Mouse (Mus musculus) kidney, postnatal 0 days (tissue): ENCODE data around the gene Fam229b. TPM values are rescaled to one million over a fixed set of nuclear protein-coding genes. Genes with fewer than 3 reads are reported as not detected.

Experiments used
- ATAC-seq: fragments of 200-750 bp; cut with Nextera tagmentation; replicated peaks from 2 replicates; pipeline ENCODE4 v1.8.0; 2017; ENCODE audit warnings: low read depth, moderate number of reproducible peaks, moderate TSS enrichment, moderate library complexity; ENCODE audit not compliant: low FRiP score
- DNase-seq: peaks from one replicate; pipeline ENCODE4 v3.0.0-alpha.2; 2016; ENCODE audit warnings: low spot score
- H3K27ac ChIP-seq: fragments of 300-500 bp; sonication (generic); 2 replicates; pipeline ENCODE4 v1.5.1; 2014; ENCODE audit warnings: mild to moderate bottlenecking
- H3K27me3 ChIP-seq: fragments of 300-500 bp; sonication (generic); 2 replicates; pipeline ENCODE4 v1.6.1; 2014; ENCODE audit warnings: low read length, mixed read lengths; ENCODE audit not compliant: insufficient read depth
- H3K36me3 ChIP-seq: fragments of 300-500 bp; sonication (generic); 2 replicates; pipeline ENCODE4 v1.6.1; 2014; ENCODE audit warnings: low read length, mixed read lengths; ENCODE audit not compliant: insufficient read depth
- H3K4me1 ChIP-seq: fragments of 300-500 bp; sonication (generic); replicated peaks from 2 replicates; pipeline ENCODE4 v1.6.1; 2014; ENCODE audit warnings: antibody characterized with exemption, low read length, mixed read lengths; ENCODE audit not compliant: insufficient read depth
- H3K4me2 ChIP-seq: fragments of 300-500 bp; sonication (generic); 2 replicates; pipeline ENCODE4 v1.6.1; 2014; ENCODE audit warnings: mild to moderate bottlenecking, low read length, moderate library complexity, mixed read lengths
- H3K4me3 ChIP-seq: fragments of 300-500 bp; sonication (generic); replicated peaks from 2 replicates; pipeline ENCODE4 v1.5.1; 2014; ENCODE audit warnings: low read depth, low read length
- H3K9ac ChIP-seq: fragments of 300-500 bp; sonication (generic); 2 replicates; pipeline ENCODE4 v1.6.1; 2014; ENCODE audit warnings: low read depth, low read length
- H3K9me3 ChIP-seq: fragments of 300-500 bp; sonication (generic); replicated peaks from 2 replicates; pipeline ENCODE4 v1.6.1; 2016; ENCODE audit warnings: low read length, inconsistent platforms, mixed read lengths
- CTCF ChIP-seq: IDR thresholded peaks from 2 replicates; pipeline ENCODE4 v1.5.1; 2016; ENCODE audit warnings: antibody characterized with exemption, low read depth, mild to moderate bottlenecking, moderate library complexity
- WGBS: fragments of 180-500 bp; shearing (Covaris S2); extraction: QIAGEN DNeasy Blood & Tissue Kit; methylation state at CpG from one replicate; pipeline ENCODE4 v1.1.7; 2014; 5-methylcytosine and 5-hydroxymethylcytosine counted together
- polyA plus RNA-seq: library from polyadenylated mRNA; unstranded; fragments of >200 nt; fragmentation: Nextera tagmentation; extraction: Ambion mirVana; gene quantifications from 2 replicates; pipeline ENCODE4 v1.2.1, GENCODE M21; 2015

The Fam229b gene
- polyA plus RNA-seq, 1 experiment from 2014 or later, result 20.8 TPM

GRCm38 (mm10) chr10:39140843-39141242, 7.1 kb upstream of the Fam229b start:
- H3K9ac ChIP-seq, result no peak overlapping the region
- no peak overlapping the region for H3K4me3 ChIP-seq
- H3K27ac ChIP-seq, result no peak overlapping the region
- no peak for TF ChIP-seq CTCF
- H3K4me1 ChIP-seq, result no peaks in the 10 kb centered on the region
- H3K27me3 ChIP-seq, result no peaks in the 10 kb centered on the region
- WGBS, result 67% methylated on average over 14 of the region's 14 CpGs
- ATAC-seq, result no peak
- 0 out of 2 replicates have a peak, but pooled peaks cover 7% of the 10 kb centered on the region for H3K36me3 ChIP-seq
- no peak overlapping the region for H3K4me2 ChIP-seq
- no peak for DNase-seq
- no peaks in the 10 kb centered on the region for H3K9me3 ChIP-seq

GRCm38 (mm10) chr10:39138761-39139160, 5.0 kb upstream of the Fam229b start:
- no peak for ATAC-seq
- Histone ChIP-seq H3K36me3 (0 out of 2 replicates have a peak, but pooled peaks cover 7% of the 10 kb centered on the region), H3K4me2 (no peak overlapping the region), H3K27ac (no peak overlapping the region), H3K9me3 (no peaks in the 10 kb centered on the region), H3K4me1 (no peaks in the 10 kb centered on the region), H3K4me3 (no peak overlapping the region), H3K9ac (no peak overlapping the region), H3K27me3 (no peaks in the 10 kb centered on the region)
- no peak for TF ChIP-seq CTCF
- WGBS, result 85% methylated on average over 6 of the region's 6 CpGs
- DNase-seq, result no peak

- 90% methylated on average over 3 of the region's 3 CpGs for WGBS
- Histone ChIP-seq H3K36me3 (0 out of 2 replicates have a peak, but pooled peaks cover 7% of the 10 kb centered on the region), H3K4me1 (no peaks in the 10 kb centered on the region), H3K4me3 (no peak overlapping the region), H3K9ac (no peak overlapping the region), H3K27me3 (no peaks in the 10 kb centered on the region), H3K9me3 (no peaks in the 10 kb centered on the region), H3K27ac (no peak overlapping the region), H3K4me2 (no peak overlapping the region)
- no peak for DNase-seq
- ATAC-seq, result no peak
- TF ChIP-seq CTCF, result no peak
Observed at GRCm38 (mm10) chr10:39137766-39138165, 4.1 kb upstream of the Fam229b start.

- Histone ChIP-seq H3K4me1 (no peaks in the 10 kb centered on the region), H3K9ac (no peak overlapping the region), H3K36me3 (no peaks in the 10 kb centered on the region), H3K27me3 (no peaks in the 10 kb centered on the region), H3K27ac (no peak overlapping the region), H3K4me3 (no peak overlapping the region), H3K9me3 (no peaks in the 10 kb centered on the region), H3K4me2 (no peak overlapping the region)
- no peak for ATAC-seq
- 33% methylated on average over 4 of the region's 4 CpGs for WGBS
- peak; percentile 69 for TF ChIP-seq CTCF
- peak; percentile 78 for DNase-seq
Observed at GRCm38 (mm10) chr10:39121412-39121811, 12.3 kb downstream of the Fam229b start.

- no peak overlapping the region for H3K9ac ChIP-seq
- DNase-seq, result no peak
- H3K27me3 ChIP-seq, result no peaks in the 10 kb centered on the region
- WGBS, result 63% methylated on average over 4 of the region's 4 CpGs
- no peak for TF ChIP-seq CTCF
- no peak for ATAC-seq
- no peaks in the 10 kb centered on the region for H3K4me1 ChIP-seq
- H3K36me3 ChIP-seq, result peaks cover 14% of the 10 kb centered on the region; the same call in 1 of the 2 replicates
- no peak overlapping the region for H3K27ac ChIP-seq
- no peak overlapping the region for H3K4me2 ChIP-seq
- H3K9me3 ChIP-seq, result no peaks in the 10 kb centered on the region
- no peak overlapping the region for H3K4me3 ChIP-seq
Observed at GRCm38 (mm10) chr10:39109489-39109874, 24.2 kb downstream of the Fam229b start.

- Histone ChIP-seq H3K4me2 (no peak overlapping the region), H3K4me1 (no peaks in the 10 kb centered on the region), H3K9ac (no peak overlapping the region), H3K27ac (no peak overlapping the region), H3K27me3 (no peaks in the 10 kb centered on the region), H3K4me3 (no peak overlapping the region), H3K36me3 (peaks cover 14% of the 10 kb centered on the region; the same call in 1 of the 2 replicates), H3K9me3 (no peaks in the 10 kb centered on the region)
- ATAC-seq, result no peak
- DNase-seq, result no peak
- no peak for TF ChIP-seq CTCF
- WGBS, result 82% methylated on average over 10 of the region's 10 CpGs
Observed at GRCm38 (mm10) chr10:39108837-39109488, 24.8 kb downstream of the Fam229b start.
